Mouse (Mus musculus): ENCODE measurements around the gene Mfsd4b2.

Gene Mfsd4b2

GRCm38 (mm10) chr10:39893702-39894697 lies 32.7 kb downstream of the Mfsd4b2 start:
- DNase-seq (ENCODE audit: low read depth, low spot score) = no peak

DNA sequence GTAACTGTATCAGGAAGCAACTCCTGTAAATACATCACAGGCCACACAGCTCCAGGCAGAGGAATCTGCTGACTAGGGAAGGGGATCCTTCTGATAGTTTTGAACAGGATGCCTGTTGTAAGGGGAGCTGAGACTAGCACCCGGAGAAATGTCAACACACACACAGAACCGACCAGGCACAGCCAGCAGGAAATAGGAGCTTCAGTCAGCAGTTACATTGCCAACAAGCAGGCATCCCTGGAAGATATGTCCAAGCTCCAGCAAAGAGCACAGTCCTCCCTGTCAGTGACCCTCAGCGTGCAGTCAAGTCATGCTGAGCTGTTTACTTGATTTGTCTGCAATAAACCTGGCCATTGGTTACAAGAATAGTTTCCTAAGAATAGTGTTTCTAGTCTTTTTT lies 38.1 kb downstream of the Mfsd4b2 start:
- no peak for DNase-seq (ENCODE audit: low read depth, low spot score)
